Mouse (Mus musculus): Measurements from ENCODE around the gene Pom121l2. TPM values are rescaled to one million over a fixed set of nuclear protein-coding genes. Genes with fewer than 3 reads are reported as not detected.

The Pom121l2 gene
- total RNA-seq (2021): not detected

DNA sequence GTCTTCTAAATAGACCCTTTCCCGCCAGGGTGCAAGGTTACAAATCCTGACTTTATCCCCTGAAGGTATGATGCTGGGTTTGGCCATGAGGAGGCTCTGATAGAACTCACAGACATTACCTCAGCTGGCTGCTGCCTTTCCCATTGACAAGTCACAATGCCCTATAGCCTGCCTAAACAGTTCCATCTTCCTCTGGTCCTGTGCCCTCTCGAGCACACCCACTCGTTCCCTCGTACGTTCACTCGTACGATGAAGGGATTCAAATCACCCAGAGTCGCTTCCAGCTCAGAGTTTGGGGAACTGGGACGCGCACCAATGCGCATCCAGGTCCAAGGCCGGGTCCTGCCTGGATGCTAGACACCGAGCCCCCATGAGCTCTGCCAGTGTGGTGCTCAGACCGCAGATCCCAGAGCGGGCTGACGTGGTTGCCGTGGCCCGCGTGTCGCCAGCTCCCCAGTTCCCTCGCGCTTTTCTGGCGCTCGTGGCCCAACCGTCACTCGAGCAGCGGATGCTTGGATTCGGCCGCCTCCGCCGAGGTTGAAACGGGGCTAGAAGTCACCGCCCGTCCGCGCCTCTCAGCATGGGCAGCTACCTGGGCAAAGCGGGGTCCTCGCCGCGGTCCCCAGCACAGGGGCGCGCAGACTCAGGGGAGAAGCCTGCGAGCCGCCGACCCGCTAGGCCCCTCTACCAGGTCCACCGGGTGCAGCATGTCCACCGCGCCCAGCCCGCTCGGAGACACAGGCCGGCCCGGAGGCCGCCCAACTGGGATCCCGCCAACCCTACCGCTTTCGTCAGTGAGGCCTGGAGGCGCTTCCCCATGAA lies at the start of gene Pom121l2:
Gene Pom121l2, plus strand, starts transcription at position 214 of the 822 bp plus-strand sequence.
- peak; percentile 40 for DNase-seq (ENCODE audit: low spot score)
- intact Hi-C loops (cut with DNase I): no loop called here

- no peak for DNase-seq (ENCODE audit: low spot score)
- intact Hi-C loops (cut with DNase I): no loop called here
These were observed 49.3 kb upstream of the Pom121l2 start for GRCm38 (mm10) chr13:21931740-21932139.

DNA sequence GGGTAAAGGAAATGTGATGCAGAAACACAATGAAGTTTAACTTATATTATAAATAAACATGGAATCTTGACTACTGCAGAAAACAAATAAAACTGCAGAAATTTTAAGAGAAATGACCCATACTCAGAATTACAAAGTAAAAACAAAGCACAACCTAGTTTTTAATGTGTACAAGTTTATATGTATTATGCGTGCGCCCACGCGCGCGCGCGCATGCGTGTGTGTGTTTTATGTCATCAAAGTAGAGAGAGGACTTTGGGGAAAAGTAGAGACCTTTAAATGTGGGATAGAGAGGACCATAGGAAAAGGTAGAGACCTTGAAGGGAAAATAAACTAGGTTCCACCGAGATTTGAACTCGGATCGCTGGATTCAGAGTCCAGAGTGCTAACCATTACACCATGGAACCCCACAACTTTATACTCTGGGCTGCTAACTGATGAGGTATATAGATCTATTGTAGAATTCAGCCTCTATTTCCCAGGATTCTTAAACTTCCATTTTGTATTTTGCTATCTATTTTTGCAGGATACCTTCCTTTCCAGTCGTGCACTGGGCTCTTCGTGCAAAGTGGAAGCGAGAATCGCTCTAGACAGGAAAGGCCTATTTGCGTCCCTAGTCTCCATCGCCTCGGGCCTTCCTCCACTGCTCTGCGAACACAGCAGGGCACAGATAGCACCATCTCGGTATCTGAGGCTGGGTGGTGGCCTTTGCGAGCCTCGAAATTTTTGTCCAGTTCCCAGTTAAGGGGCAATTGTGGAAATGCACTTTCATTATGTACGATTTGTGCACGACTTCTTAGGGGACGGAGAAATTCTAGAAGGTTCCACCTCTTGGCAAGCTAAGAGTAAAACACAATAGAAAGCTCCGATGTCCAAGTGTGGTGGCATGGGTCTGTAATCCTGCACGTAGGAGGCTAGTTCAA lies 47.1 kb upstream of the Pom121l2 start:
- intact Hi-C loops (cut with DNase I): no loop called here
- no peak for DNase-seq (ENCODE audit: low spot score)

GRCm38 (mm10) chr13:21934982-21935791 lies 45.8 kb upstream of the Pom121l2 start:
- peak; percentile 13 for DNase-seq (ENCODE audit: low spot score)
- intact Hi-C loops (cut with DNase I): no loop called here

DNA sequence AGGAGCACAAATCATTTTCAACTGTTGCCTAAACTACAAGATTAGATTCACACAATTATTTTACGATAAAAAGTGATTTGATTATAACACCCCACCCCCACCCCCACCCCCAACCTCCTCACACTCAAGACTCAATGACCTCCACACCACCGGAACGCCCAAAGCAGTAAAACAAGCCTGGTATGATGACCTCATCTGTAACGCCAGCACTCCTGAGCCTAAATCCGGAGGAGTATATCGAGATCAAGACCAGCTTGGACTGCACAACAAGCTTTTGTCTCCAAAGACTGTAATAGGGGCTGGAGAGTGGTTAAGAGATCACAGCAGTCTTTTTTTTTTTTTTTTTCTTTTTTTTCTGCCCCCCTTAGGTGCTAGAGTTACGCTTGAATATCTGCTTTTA lies 45.2 kb upstream of the Pom121l2 start:
- DNase-seq (ENCODE audit: low spot score): no peak

DNA sequence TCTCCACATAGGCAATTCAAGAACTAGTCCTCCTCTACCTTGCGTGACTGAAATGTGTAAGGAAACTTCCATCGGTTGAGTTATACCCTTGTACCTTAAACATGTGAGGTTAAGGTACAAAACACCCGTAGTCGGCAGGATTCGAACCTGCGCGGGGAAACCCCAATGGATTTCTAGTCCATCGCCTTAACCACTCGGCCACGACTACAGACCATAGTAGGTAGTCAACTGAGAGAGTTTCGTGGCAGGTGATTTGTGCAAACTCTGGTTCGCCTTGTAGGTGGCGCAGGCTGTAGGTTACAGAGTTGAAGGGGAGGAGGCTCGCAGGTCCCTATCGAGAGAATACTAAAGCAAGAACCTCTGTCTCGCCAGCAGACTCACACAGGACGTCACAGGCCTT lies 44.0 kb upstream of the Pom121l2 start:
- intact Hi-C loops (cut with DNase I): no loop called here
- DNase-seq (ENCODE audit: low spot score): peak; percentile 3

More for the DNA sequence above, 45.2 kb upstream of the Pom121l2 start:
- intact Hi-C loops (cut with DNase I): no loop called here

GRCm38 (mm10) chr13:21940213-21940612 lies 40.8 kb upstream of the Pom121l2 start:
- DNase-seq (ENCODE audit: low spot score): peak; percentile 73
- intact Hi-C loops (cut with DNase I): loop anchor here (2.0 to 10.0 kb wide), 6 partner anchors 21 to 1575 kb away; no protein-coding TSS in a partner anchor

DNA sequence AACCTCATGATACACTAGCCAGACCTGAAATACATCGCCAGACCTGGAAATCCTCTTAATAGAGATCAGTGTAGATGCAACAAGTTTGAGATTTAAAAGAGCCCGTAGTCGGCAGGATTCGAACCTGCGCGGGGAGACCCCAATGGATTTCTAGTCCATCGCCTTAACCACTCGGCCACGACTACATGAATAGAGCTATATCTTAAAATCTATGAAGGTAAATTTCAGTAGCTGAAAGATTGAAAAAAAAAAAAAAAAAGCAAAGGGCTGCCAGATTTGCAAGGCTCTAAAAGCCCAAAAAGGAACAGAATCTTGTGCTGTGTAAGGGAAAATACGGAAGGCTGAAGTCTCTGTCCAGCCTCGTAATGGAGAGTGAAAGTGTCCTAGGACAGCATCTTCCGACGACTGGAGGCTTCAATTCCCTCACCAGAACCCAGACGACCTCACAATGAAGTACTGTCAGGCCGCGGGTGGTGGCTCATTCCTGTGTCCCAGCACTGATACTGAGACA lies 40.1 kb upstream of the Pom121l2 start:
- peak; percentile 63 for DNase-seq (ENCODE audit: low spot score)
- intact Hi-C loops (cut with DNase I): loop anchor here (2.0 to 10.0 kb wide), 6 partner anchors 22 to 1574 kb away; no protein-coding TSS in a partner anchor

DNA sequence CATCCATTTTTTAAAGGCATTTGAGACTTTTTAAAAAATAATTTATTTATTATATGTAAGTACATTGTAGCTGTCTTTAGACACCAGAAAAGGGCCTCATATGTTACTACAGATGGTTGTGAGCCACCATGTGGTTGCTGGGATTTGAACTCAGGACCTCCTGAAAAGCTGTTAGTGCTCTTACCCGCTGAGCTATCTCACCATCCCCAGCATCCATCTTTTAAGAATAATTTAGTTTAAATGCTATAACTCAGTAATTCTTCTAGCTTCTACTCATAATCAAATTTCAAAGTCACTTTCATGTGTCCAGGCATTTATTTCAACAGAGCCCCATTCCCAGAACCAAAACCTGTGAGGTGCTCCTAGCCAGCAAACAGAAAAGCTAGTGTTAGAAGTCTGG lies 37.4 kb upstream of the Pom121l2 start:
- intact Hi-C loops (cut with DNase I): loop anchor here (10.0 kb wide), 3 partner anchors 779 to 1571 kb away; no protein-coding TSS in a partner anchor
- no peak for DNase-seq (ENCODE audit: low spot score)

DNA sequence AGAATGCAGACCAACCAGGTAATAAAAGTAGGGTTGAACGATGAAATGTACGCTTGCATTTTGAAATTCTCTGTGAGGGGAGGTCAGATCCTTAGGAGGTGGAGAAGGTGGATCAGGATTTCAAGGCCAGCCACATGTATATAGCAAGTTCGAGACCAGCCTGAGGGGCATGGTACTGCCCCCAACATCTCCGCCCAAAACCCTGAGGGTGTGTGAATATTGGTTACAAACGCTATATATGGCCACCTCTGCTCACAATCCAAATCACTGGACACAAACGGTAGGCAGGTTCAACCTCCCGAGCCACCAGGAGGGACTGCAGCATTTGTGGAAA lies 36.4 kb upstream of the Pom121l2 start:
- DNase-seq (ENCODE audit: low spot score): no peak
- intact Hi-C loops (cut with DNase I): loop anchor here (10.0 kb wide), 3 partner anchors 780 to 1570 kb away; no protein-coding TSS in a partner anchor

DNA sequence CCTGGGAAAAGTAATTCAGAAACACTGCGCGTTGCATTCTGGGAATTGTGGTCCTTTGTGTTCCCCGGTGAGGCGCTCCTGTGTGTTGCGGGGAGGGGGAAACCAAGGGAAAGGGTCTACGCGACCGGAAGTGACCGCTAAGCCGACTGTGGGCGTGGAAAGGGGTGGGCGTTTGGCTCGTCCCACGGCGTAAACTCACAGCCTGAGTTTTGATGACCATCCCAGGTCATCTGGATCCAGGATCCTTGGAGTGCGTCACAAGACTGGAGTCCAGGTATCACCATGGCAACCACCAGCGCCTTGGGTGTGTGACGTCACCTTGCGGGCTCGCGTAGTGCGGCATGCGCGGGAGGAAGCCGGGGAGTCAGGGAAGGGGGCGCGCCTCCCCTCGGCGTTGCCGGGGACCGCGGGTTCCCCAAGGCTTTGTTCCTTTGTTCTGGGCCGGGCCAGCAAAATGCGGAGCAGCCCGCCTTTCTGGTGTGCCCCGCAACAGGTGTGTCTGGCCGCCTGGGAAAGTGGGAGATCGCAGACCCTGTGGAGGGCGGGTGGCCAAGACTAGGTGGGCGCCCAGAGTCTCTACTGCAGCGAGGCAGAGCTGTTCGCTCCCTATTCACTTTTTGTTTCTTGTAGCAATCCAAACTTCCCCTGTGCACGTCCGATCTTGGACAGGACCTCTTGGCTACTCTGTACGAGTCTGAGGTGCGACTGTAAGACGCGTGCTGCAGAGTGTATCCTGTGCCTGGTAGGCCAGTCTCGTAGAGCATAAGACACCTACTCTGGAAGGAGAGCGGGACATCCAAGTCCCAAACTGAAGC lies 35.9 kb upstream of the Pom121l2 start, which contains the start of gene Zfp184:
Gene Zfp184, plus strand, starts transcription at position 169 of the 815 bp plus-strand sequence.
- peak; percentile 69 for DNase-seq (ENCODE audit: low spot score)
- intact Hi-C loops (cut with DNase I): loop anchor here (10.0 kb wide), 3 partner anchors 780 to 1570 kb away; no protein-coding TSS in a partner anchor

GRCm38 (mm10) chr13:21969269-21969668 lies 11.7 kb upstream of the Pom121l2 start:
- DNase-seq (ENCODE audit: low spot score): no peak
- intact Hi-C loops (cut with DNase I): no loop called here

GRCm38 (mm10) chr13:21969816-21970215 lies 11.2 kb upstream of the Pom121l2 start:
- intact Hi-C loops (cut with DNase I): no loop called here
- no peak for DNase-seq (ENCODE audit: low spot score)

GRCm38 (mm10) chr13:21971641-21972040 lies 9.4 kb upstream of the Pom121l2 start:
- intact Hi-C loops (cut with DNase I): no loop called here
- DNase-seq (ENCODE audit: low spot score): no peak

DNA sequence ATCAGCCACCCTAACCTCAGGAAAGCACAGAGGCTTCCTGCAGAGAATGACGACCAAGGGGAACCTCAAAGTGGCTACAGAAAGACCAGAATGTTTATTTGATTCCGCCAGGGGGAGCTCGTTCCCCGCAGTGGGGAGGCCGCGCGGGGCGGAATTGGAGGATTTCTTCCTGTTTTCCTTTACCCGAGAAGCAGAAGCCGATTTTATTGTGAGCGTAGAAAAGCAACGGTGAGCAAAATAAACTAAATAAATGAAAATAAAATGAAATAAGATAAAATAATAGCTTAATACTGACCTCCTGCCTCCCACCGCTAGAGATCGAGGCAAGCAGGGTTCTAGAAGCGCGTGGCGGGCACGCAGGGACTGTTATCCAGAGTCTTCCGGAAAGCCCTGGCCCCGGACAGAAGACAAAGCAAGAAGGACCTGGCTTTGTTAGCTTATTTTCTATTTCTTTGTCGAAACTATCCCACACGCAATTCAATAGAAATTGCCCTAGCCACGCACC lies 6.7 kb upstream of the Pom121l2 start:
- intact Hi-C loops (cut with DNase I): loop anchor here (1.0 to 2.0 kb wide), 3 partner anchors 33 to 54 kb away; no protein-coding TSS in a partner anchor
- peak; percentile 72 for DNase-seq (ENCODE audit: low spot score)

- peak; percentile 36 for DNase-seq (ENCODE audit: low spot score)
- intact Hi-C loops (cut with DNase I): loop anchor here (1.0 to 2.0 kb wide), 3 partner anchors 34 to 53 kb away; no protein-coding TSS in a partner anchor
These were observed 6.1 kb upstream of the Pom121l2 start for GRCm38 (mm10) chr13:21974726-21975473.

DNA sequence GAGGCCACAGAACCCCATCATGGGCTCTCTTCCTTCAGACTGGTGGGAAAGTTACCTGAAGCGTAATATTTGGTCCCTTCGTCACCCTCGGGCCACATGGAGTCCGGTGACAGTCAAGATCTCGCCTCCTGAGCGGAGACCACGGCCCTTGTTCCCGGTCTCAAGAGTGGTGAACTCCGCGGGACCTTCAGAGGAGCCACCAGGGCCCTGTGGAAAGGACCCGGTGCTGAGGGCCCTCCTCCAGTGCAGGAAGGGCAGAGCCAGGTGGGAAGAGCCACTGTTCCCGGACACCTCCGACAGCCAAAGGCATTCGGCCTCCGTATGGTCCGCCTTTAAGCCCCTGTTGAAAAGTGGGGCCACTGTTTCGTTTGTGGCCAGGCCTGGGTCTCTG lies 804 bp downstream of the Pom121l2 start:
- DNase-seq (ENCODE audit: low spot score): no peak
- intact Hi-C loops (cut with DNase I): no loop called here

Measured in heart, postnatal 25 days (tissue).